Mouse (Mus musculus) right cerebral cortex, postnatal 4 days (tissue): ENCODE measurements around the gene 4930556J24Rik.
"Not testable (repeated sequence)": the region's sequence is repeated elsewhere in the genome, so short reads cannot be mapped to it uniquely, and the experiment has no call there.

ENCODE experiments used
- DNase-seq: peaks from one replicate; pipeline ENCODE4 v3.0.0-alpha.2; 2022

4930556J24Rik gene

DNA sequence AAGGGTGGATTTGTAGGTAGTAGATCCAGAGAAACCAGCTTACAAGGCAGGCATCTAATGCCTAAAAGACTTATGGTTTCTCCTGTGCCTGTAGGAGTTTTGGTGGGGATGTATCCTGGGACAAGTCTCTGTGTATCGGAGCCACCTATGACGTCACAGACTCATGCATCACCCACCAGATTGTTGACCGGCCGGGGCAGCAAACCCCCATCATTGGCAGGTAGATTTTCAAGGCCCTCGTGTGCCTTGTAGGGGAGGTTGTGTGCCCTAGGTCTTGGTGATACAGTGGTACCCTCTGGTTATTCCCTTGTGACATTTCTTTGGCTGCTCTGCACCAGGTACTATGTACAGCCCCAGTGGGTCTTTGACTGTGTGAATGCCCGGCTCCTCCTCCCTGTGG, at the start of gene 4930556J24Rik:
Gene 4930556J24Rik (minus strand): TSS at position 101 of the 400 bp plus-strand sequence.
- DNase-seq, result no peak

DNA sequence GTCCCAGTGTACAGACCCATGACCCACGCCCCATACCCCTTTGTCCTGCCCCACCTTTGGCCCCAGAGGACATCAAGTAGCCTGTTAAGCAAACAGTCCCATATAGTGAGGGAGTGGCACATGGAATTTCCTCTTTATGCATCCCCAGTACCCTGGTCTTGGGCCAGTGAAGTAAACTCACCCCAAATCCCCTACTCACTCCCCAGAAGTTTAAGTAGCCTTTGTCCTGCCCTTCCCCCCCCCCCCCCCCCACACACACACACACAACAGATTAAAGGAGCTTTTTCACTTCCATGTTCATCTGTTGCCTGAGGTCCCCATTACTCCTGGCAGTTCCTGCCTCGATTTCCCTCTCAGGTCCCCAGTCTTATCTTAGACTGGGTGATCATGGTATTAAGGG, 46.7 kb upstream of the 4930556J24Rik start:
- DNase-seq, result no peak

DNA sequence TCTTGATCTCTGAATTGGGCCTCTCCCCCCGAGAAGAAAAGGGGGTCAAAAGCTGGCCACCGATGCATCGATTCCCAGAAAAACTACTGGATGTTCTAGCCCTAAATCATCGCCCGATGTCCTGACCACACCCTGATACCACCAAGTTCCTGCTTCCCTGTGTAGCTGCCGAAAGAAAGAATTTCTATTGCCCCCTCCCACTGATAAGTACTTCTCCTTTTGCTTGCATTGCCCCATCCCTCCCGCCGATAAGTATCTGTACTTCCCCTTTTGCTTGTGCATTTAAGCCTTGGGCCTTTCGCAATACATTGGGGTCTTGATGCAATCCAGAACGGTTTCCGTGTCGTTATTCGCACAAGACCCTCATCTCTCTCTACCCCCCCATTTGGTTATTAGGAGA, 45.5 kb upstream of the 4930556J24Rik start:
- not testable (repeated sequence) for DNase-seq

- DNase-seq, result not testable (repeated sequence)
Measured at GRCm38 (mm10) chr11:4015796-4016195, 39.2 kb upstream of the 4930556J24Rik start.

GRCm38 (mm10) chr11:4012616-4013015, 36.0 kb upstream of the 4930556J24Rik start:
- no peak for DNase-seq

DNA sequence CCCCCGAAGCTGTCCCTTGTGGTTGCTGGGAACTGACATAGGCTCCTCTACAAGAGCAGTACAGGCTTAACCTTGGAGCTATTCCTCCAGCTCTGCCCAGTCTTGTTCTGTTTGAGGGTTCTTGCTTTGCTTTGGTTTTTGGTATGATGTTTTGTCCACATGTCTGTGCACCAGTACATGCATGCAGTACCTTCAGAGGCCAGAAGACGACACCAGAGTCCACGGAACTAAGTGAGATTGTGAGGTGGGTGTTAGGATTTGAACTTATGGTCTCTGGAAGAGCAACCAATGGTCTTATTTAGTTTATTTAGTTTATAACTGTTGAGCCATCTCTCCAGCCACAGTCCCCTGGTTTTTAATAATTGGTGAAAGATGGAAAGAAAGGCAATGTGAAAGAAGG, 29.9 kb upstream of the 4930556J24Rik start:
- DNase-seq, result no peak

GRCm38 (mm10) chr11:4005220-4005805, 28.7 kb upstream of the 4930556J24Rik start:
- DNase-seq, result no peak

DNA sequence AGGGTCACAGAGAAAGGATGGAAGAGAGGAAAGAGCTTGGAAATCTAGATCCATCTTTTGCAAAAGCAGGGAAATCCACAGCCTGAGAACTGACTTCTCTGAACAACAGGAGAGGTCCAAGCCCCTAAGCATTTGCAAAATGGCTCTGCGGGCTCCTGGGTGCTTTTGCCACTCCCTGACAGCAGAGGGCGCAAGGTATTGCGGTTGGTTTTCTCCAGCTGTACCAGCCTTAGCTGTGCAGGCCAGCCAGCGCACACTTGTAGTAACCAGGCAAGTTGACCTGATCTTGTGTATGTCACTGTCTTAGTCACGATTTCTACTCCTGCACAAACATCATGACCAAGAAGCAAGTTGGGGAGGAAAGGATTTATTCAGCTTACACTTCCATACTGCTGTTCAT, 25.0 kb upstream of the 4930556J24Rik start:
- DNase-seq, result peak; percentile 77

- DNase-seq, result no peak
Measured at GRCm38 (mm10) chr11:3999547-3999946, 23.0 kb upstream of the 4930556J24Rik start.

DNA sequence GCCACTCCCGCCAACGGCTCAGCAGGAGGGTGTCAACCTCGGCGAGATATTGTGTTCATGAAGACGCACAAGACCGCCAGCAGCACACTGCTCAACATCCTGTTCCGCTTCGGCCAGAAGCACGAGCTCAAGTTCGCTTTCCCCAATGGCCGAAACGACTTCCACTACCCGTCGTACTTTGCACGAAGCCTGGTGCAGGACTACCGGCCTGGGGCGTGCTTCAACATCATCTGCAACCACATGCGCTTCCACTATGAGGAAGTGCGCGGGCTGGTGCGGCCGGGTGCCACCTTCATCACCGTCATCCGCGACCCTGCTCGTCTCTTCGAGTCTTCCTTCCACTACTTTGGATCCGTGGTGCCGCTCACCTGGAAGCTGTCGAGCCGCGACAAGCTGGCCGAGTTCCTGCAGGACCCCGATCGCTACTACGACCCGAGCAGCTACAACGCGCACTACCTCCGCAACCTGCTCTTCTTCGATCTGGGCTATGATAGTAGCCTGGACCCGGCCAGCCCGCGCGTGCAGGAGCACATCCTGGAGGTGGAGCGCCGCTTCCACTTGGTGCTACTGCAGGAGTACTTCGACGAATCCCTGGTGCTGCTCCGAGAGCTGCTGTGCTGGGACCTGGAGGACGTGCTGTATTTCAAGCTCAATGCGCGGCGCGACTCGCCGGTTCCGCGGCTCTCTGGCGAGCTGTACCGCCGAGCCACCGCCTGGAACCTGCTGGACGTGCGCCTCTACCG, 21.6 kb upstream of the 4930556J24Rik start:
- peak; percentile 22 for DNase-seq

DNA sequence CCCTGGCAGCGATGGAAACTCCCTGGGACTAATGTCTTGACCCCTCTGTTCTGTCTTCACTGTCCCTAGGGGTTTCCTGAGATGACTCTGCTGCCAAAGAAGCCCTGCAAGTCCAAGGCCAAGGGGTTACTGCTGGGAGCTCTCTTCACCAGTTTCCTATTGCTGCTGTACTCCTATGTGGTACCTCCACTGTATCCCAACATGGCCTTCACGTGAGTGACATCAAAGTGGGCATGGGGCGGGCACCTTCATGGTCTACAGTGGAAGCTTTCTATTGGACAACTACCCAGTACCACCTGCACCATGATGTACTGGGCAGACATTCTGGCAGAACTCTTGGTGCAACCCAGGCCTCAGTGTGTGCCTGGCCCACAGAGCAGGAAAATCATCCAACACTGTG, 20.3 kb upstream of the 4930556J24Rik start:
- DNase-seq, result no peak

DNA sequence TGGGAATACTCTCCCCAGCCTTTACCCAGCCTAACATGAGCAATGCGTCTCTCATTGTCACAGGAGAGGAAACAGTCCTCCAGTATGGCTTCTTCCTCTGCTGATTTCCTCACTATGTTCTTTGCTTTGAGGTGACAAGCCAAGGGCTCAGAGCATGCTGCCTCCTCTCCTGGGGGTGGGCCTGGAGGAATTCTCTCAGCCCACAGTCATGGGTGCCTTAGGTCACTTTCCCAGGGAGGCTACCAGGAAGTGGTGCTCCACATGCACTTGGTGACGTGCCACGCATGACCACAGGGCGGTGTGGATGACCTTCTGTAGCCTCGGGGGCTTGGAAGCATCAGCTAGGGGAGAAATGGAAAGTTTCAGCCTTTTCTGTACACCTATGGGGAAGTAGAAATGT, 18.9 kb upstream of the 4930556J24Rik start:
- DNase-seq, result no peak

- no peak for DNase-seq
Measured at GRCm38 (mm10) chr11:3993914-3994313, 17.3 kb upstream of the 4930556J24Rik start.

GRCm38 (mm10) chr11:3993132-3993531, 16.6 kb upstream of the 4930556J24Rik start:
- DNase-seq, result no peak

GRCm38 (mm10) chr11:3989748-3990147, 13.2 kb upstream of the 4930556J24Rik start:
- DNase-seq, result no peak

DNA sequence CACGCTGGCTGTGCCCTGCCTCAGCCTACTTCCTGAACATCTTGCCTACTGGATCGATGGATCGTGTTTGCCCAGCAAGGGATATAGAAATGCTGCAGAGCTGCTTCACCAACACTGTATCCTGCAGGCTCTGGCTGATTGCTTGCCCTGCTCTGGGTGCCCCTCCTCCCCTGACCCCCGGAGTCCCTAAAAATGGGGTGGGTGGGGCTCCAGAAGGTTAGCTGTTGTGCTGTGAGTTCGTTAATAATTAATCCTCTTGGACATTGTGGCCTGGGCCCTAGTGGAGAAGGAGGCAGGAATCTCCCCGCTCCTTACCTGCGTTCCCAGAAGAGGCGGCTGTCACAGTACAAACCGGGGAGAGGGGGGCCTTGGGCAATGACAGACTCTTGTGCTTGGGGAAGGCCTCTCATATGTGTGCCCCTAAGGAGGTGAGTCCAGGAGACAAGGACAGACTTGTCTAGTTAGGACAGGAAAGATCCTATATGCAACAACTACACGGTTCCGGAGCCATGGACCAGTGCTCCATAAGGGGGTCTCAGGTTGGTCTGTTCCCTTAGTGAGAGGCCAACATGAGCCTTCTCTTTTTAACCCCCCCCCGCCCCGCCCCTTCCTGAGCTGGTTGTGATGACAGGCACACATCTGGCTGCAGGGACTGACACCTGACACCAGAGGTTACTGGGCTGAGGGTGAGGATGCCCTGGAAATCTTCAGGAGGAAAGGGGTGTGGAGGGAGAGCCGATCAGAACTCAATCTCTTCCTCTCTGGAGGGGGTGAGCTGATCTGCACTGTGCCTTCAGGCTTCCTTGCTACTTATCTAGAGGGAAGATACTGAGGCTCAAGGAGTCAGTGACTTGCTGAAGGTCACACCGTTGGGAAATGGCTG, 7.5 kb upstream of the 4930556J24Rik start:
- no peak for DNase-seq

DNA sequence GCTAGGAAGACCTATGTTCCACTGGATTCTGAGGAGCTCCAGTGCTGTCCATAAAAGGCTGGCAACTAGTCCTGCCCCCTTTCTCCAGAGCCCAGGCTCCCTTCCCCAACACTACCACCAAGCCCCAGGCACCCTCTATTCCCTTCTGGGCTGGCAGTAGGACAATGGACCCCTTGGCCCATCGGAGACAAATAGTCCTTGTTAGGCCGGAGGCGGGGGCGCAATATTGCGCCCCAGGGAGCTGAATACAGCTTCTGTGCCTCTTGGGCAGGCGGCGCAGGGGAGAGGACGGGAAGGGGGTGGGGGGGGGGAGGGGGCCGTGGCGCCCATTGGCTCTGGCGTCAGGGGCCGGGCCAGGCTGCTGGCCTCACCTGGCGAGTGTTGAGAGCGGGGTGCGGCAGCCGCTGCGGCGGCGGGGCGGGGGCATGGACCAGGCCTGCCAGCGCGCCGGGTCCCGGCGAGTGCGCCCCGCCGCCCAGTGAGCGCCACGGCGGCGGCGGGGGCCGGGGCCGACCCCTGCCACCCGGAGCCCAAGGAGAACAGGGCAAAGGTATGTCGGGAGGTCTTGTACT, 6.8 kb upstream of the 4930556J24Rik start, which contains the start of gene Gal3st1:
Gene Gal3st1 (plus strand): TSS at position 346 of the 572 bp plus-strand sequence.
- peak; percentile 20 for DNase-seq

DNA sequence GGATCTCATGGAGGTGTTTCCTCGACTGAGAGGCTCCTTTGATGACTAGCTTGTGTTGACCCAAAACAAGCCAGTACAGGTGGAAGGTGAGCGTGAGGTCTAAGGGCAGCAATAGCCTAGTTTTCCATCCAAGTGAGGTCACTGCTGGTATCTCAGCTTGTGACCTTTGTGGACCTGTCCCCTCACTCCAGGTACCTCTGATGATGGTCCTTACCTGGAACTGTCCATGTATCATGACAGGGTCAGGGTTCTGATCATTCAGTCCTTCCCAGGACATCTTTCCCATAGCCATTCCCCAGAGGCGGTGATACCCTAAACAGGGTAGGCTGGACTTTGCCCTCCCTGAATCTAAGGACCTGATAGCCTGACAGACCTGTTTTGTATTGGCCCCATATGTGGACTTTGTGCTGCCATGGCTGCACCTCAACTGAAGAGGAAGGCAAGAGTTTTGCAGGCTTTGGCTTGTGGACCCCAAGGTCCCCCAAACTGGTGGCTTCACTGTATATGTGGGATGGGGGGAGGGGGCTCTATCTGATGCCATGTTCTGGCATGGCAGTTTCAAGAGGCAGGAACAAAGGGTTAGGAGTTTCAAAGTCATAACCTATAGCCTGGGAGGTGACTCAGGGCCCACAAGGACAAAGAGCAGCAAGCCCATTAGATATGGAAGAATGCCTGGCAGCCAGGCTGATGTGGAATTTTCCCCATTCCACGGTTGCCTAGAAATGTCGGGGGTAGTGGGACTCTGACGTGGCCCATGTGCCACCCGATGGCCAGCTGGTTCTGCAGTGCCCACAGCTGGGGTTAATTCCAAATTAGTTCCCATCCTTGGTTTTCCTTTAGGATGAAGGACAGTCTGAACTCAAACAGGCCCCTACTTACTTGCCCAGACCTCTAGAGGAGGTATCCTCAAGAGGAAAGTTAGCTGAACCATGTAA, 6.0 kb upstream of the 4930556J24Rik start:
- no peak for DNase-seq

DNA sequence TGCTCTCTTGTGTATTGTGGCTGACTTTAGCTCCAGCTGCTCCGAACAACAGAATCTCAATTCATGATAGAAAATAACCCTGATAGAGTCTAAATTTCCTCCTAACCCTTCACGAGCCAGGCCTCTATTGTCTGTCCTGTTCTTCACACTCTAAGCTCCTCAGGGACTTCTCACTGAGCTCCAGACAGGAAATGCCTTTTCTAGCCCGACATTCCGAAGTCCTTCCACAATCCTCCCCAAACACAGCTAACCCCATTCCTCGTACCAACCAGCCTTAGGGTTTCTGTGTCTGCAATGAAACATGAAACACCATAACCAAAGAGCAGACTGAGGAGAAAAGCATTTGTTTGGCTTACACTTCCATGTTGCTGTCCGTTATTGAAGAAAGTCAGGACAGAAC, 5.0 kb upstream of the 4930556J24Rik start:
- DNase-seq, result no peak

DNA sequence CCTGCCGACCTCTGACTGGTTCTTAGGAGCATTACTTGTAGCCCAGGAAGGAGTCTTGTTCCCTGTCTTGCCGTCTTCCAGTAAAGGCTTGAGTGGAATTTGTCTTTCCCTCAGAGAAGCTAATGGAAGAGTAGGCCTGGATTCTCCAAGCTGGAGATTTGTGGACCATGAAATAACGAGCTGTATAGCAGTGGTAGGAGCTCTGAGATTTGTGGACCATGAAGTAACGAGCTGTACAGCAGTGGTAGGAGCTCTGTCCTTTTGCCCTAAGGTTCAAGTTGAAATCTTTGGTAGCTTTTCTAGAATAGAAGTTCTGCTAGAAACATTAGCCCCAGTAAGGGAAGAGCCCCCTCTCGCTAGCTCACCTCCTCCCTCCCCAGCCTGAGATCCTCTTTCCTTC, 1.8 kb upstream of the 4930556J24Rik start:
- DNase-seq, result no peak

GRCm38 (mm10) chr11:3974311-3974710, 2.3 kb downstream of the 4930556J24Rik start:
- DNase-seq, result no peak

- DNase-seq, result no peak
Measured at GRCm38 (mm10) chr11:3973081-3973480, 3.5 kb downstream of the 4930556J24Rik start.
